Mouse (Mus musculus) spleen, adult 2 months (tissue): ENCODE measurements around the gene Trim72. TPM values are rescaled to one million over a fixed set of nuclear protein-coding genes. Genes with fewer than 3 reads are reported as not detected.
A peak's percentile ranks its signal among the peaks of the same experiment; 100 is the strongest.

Experiments used
- DNase-seq, 2 experiments: peaks; one replicate each; pipeline versions ENCODE4 v3.0.0 to v3.0.0-alpha.2; 2012 to 2021; ENCODE audit warnings: low spot score in 2 of 2, low read depth in 1 of 2
- H3K27ac ChIP-seq: fragments of 200-500 bp; 2 replicates; pipeline ENCODE4 v1.5.1; 2012; ENCODE audit warnings: low read length, inconsistent platforms; ENCODE audit not compliant: insufficient read depth
- H3K27me3 ChIP-seq: fragments of 200-500 bp; 2 replicates; pipeline ENCODE4 v1.6.1; 2012; ENCODE audit warnings: mild to moderate bottlenecking, moderate library complexity, low read length, inconsistent platforms; ENCODE audit not compliant: control insufficient read depth, insufficient read depth
- H3K36me3 ChIP-seq: fragments of 200-500 bp; 2 replicates; pipeline ENCODE4 v1.6.1; 2012; ENCODE audit warnings: mild to moderate bottlenecking, low read length, inconsistent platforms; ENCODE audit not compliant: control insufficient read depth, insufficient read depth
- H3K4me1 ChIP-seq: fragments of 200-500 bp; 2 replicates; pipeline ENCODE4 v1.6.1; 2011; ENCODE audit warnings: inconsistent platforms; ENCODE audit not compliant: control insufficient read depth, insufficient read depth, insufficient read length
- H3K4me3 ChIP-seq: fragments of 200-500 bp; 2 replicates; pipeline ENCODE4 v1.5.1; 2011; ENCODE audit warnings: mild to moderate bottlenecking, inconsistent platforms; ENCODE audit not compliant: insufficient read depth, insufficient read length; ENCODE audit errors: extremely low read depth
- CTCF ChIP-seq: fragments of 200-500 bp; IDR thresholded peaks from 2 replicates; pipeline ENCODE4 v1.5.1; 2011; ENCODE audit warnings: mild to moderate bottlenecking, inconsistent platforms; ENCODE audit not compliant: insufficient read depth, insufficient read length, insufficient replicate concordance; ENCODE audit errors: extremely low read depth
- POLR2A ChIP-seq: fragments of 200-500 bp; IDR thresholded peaks from 2 replicates; pipeline ENCODE4 v1.6.1; 2011; ENCODE audit warnings: low read depth, low read length, inconsistent platforms
- WGBS: fragments of 180-500 bp; shearing (Covaris S2); methylation state at CpG from one replicate; pipeline ENCODE4 v1.1.7; 2018; 5-methylcytosine and 5-hydroxymethylcytosine counted together
- polyA plus RNA-seq: library from polyadenylated mRNA; depleted of rRNA; stranded (reverse); fragments of >200 nt; gene quantifications from 2 replicates; pipeline ENCODE4 v1.2.3, GENCODE M21; 2012; rRNA removed

The Trim72 gene
- 0.19 and 0.33 TPM in 2 replicates for polyA plus RNA-seq

- no peak within 1 kb of the TSS for H3K27ac ChIP-seq
- WGBS: 88% methylated on average over 2 of the region's 2 CpGs
- H3K36me3 ChIP-seq: no peaks in the 10 kb centered on the region
- no peak within 1 kb of the TSS for H3K4me3 ChIP-seq
- H3K4me1 ChIP-seq: no peaks in the 10 kb centered on the region; the same call in 1 of the 2 replicates
- TF ChIP-seq POLR2A (no peak), CTCF (no peak)
- no peak for DNase-seq
- H3K27me3 ChIP-seq: no peaks in the 10 kb centered on the region
Measured at GRCm38 (mm10) chr7:128003688-128004087, at the start of gene Trim72. Gene Trim72, plus strand, starts transcription at chr7:128003949.

- TF ChIP-seq POLR2A (no peak), CTCF (no peak)
Measured at GRCm38 (mm10) chr7:127959364-127959763, 44.4 kb upstream of the Trim72 start.

GRCm38 (mm10) chr7:127966371-127966918 lies 37.3 kb upstream of the Trim72 start:
- TF ChIP-seq CTCF: no peak
- TF ChIP-seq POLR2A: no peak
- WGBS: 21% methylated on average over 10 of the region's 10 CpGs
- Histone ChIP-seq H3K27ac (peak overlapping the region; percentile 98), H3K36me3 (peaks cover 8% of the 10 kb centered on the region), H3K27me3 (no peaks in the 10 kb centered on the region), H3K4me1 (peaks cover 5% of the 10 kb centered on the region; the same call in 1 of the 2 replicates), H3K4me3 (peak overlapping the region; percentile 98)
- DNase-seq: no peak

More at GRCm38 (mm10) chr7:127959364-127959763, 44.4 kb upstream of the Trim72 start:
- 79% methylated on average over 5 of the region's 5 CpGs for WGBS
- no peaks in the 10 kb centered on the region for H3K4me1 ChIP-seq
- no peak for DNase-seq
- H3K27me3 ChIP-seq: no peaks in the 10 kb centered on the region
- no peak overlapping the region for H3K4me3 ChIP-seq
- H3K36me3 ChIP-seq: no peaks in the 10 kb centered on the region
- no peak overlapping the region for H3K27ac ChIP-seq

- Histone ChIP-seq H3K4me1 (peaks cover 5% of the 10 kb centered on the region; the same call in 1 of the 2 replicates), H3K36me3 (peaks cover 15% of the 10 kb centered on the region), H3K27ac (peak within 1 kb of the TSS; percentile 98), H3K27me3 (no peaks in the 10 kb centered on the region), H3K4me3 (peak within 1 kb of the TSS; percentile 98)
- TF ChIP-seq POLR2A (peak; percentile 99), CTCF (no peak)
- 1% methylated on average over 92 of the region's 92 CpGs for WGBS
- DNase-seq: peak; percentile 88 to 90
Measured at GRCm38 (mm10) chr7:127967004-127967921, 36.5 kb upstream of the Trim72 start, which contains the start of gene Fus. Gene Fus, plus strand, starts transcription at chr7:127967457.

GRCm38 (mm10) chr7:127967922-127968828 lies 35.6 kb upstream of the Trim72 start:
- Histone ChIP-seq H3K4me3 (peak overlapping the region; percentile 98), H3K27ac (peak overlapping the region; percentile 98), H3K4me1 (peaks cover 5% of the 10 kb centered on the region; the same call in 1 of the 2 replicates), H3K27me3 (no peaks in the 10 kb centered on the region), H3K36me3 (peaks cover 22% of the 10 kb centered on the region)
- peak; percentile 28 to 68 for DNase-seq
- TF ChIP-seq CTCF (no peak), POLR2A (no peak)
- WGBS: under 1% methylated on average over 41 of the region's 42 CpGs

- H3K4me1 ChIP-seq: no peaks in the 10 kb centered on the region
- TF ChIP-seq CTCF (no peak), POLR2A (no peak)
- no peaks in the 10 kb centered on the region for H3K27me3 ChIP-seq
- H3K27ac ChIP-seq: no peak overlapping the region
- no peak for DNase-seq
- H3K36me3 ChIP-seq: peaks cover 56% of the 10 kb centered on the region
- no peak overlapping the region for H3K4me3 ChIP-seq
- 96% methylated on average over 2 of the region's 2 CpGs for WGBS
Measured at GRCm38 (mm10) chr7:127974413-127974930, 29.3 kb upstream of the Trim72 start.
